ENCODE assay signal across 9 mouse cellular contexts in genomic region chr14:120297137-120297749, GRCm38 (mm10). TPM values are rescaled to one million over a fixed set of nuclear protein-coding genes. Genes with fewer than 3 reads are reported as not detected.
A peak's percentile ranks its signal among the peaks of the same experiment; 100 is the strongest.
DNase-seq lines count a peak whose midpoint lies in the region; ATAC-seq lines count a peak whose summit lies in the region.
"Had no signal": no experiment of that assay in that cellular context is flagged by ENCODE, and none has a peak within 500 bp of the region (broad histone marks: within the 10 kb centered on the region; RNA-seq: fewer than 3 reads in every experiment).

No protein-coding gene starts in this region.

- no peak for ATAC-seq in hindbrain, embryonic 13.5 days (ENCODE audit: low FRiP score)
- ATAC-seq in hindbrain, embryonic 14.5 days (ENCODE audit: low FRiP score): no peak
- ATAC-seq in heart, embryonic 15.5 days (replicated peaks; ENCODE audit: insufficient number of reproducible peaks, insufficient read depth, low FRiP score, low read depth): peak; percentile 47
- no peak for ATAC-seq in limb, embryonic 15.5 days (ENCODE audit: insufficient number of reproducible peaks, low FRiP score, low TSS enrichment, low read depth)

- no peak overlapping the region for H3K4me2 ChIP-seq in hindbrain, embryonic 13.5 days
- H3K4me2 ChIP-seq in hindbrain, embryonic 14.5 days (replicated peaks): no peak overlapping the region
- peak overlapping the region; percentile 51 for H3K4me2 ChIP-seq in heart, embryonic 15.5 days
- H3K4me2 ChIP-seq in limb, embryonic 15.5 days: peak overlapping the region; percentile 35

- H3K27me3 ChIP-seq in hindbrain, embryonic 13.5 days: no peaks in the 10 kb centered on the region
- H3K27me3 ChIP-seq in hindbrain, embryonic 14.5 days (ENCODE audit: control insufficient read depth, insufficient read depth, low read length): no peaks in the 10 kb centered on the region
- no peaks in the 10 kb centered on the region for H3K27me3 ChIP-seq in heart, embryonic 15.5 days
- H3K27me3 ChIP-seq in limb, embryonic 15.5 days: no peaks in the 10 kb centered on the region

- H3K9me3 ChIP-seq in hindbrain, embryonic 13.5 days: no peaks in the 10 kb centered on the region
- H3K9me3 ChIP-seq in hindbrain, embryonic 14.5 days (ENCODE audit: control insufficient read depth, low read length): no peaks in the 10 kb centered on the region
- H3K9me3 ChIP-seq in heart, embryonic 15.5 days (replicated peaks): no peaks in the 10 kb centered on the region
- no peaks in the 10 kb centered on the region for H3K9me3 ChIP-seq in limb, embryonic 15.5 days

- peak overlapping the region; percentile 44; the same call in 1 of the 2 replicates for H3K27ac ChIP-seq in hindbrain, embryonic 13.5 days
- H3K27ac ChIP-seq in hindbrain, embryonic 14.5 days: no peak overlapping the region; the same call in 1 of the 2 replicates
- peak overlapping the region; percentile 89 for H3K27ac ChIP-seq in heart, embryonic 15.5 days
- H3K27ac ChIP-seq in limb, embryonic 15.5 days: peak overlapping the region; percentile 83
- H3K27ac ChIP-seq: macrophage had no signal

- WGBS in hindbrain, embryonic 13.5 days: 61% methylated on average over 16 of the region's 16 CpGs
- 59% methylated on average over 16 of the region's 16 CpGs for WGBS in hindbrain, embryonic 14.5 days
- WGBS in heart, embryonic 15.5 days: 16% methylated on average over 16 of the region's 16 CpGs
- 8% methylated on average over 16 of the region's 16 CpGs for WGBS in limb, embryonic 15.5 days

- peaks cover 36% of the 10 kb centered on the region for H3K4me1 ChIP-seq in hindbrain, embryonic 13.5 days (replicated peaks)
- peaks cover 23% of the 10 kb centered on the region for H3K4me1 ChIP-seq in hindbrain, embryonic 14.5 days (replicated peaks; ENCODE audit: control insufficient read depth, insufficient read depth, low read length)
- peaks cover 85% of the 10 kb centered on the region for H3K4me1 ChIP-seq in heart, embryonic 15.5 days (replicated peaks)
- H3K4me1 ChIP-seq in limb, embryonic 15.5 days: peaks cover 71% of the 10 kb centered on the region

- H3K4me3 ChIP-seq in hindbrain, embryonic 13.5 days: no peak overlapping the region
- no peak overlapping the region for H3K4me3 ChIP-seq in hindbrain, embryonic 14.5 days (replicated peaks; ENCODE audit: low read length)
- peak overlapping the region; percentile 11 for H3K4me3 ChIP-seq in heart, embryonic 15.5 days
- no peak overlapping the region for H3K4me3 ChIP-seq in limb, embryonic 15.5 days

- no peak overlapping the region for H3K9ac ChIP-seq in hindbrain, embryonic 13.5 days
- H3K9ac ChIP-seq in hindbrain, embryonic 14.5 days: no peak overlapping the region
- peak overlapping the region; percentile 28; the same call in 1 of the 2 replicates for H3K9ac ChIP-seq in heart, embryonic 15.5 days
- H3K9ac ChIP-seq in limb, embryonic 15.5 days: no peak overlapping the region

- DNase-seq in hindbrain, embryonic 14.5 days (ENCODE audit: low spot score): no peak
- peak; percentile 60 for DNase-seq in NIH3T3 (ENCODE audit: low read depth)
- no peak for DNase-seq in cerebellum, postnatal 10 days
- no peak for DNase-seq in ovary, postnatal 10 days (ENCODE audit: low spot score)
- no peak for DNase-seq in adrenal gland, adult 2 months

- no peaks in the 10 kb centered on the region for H3K36me3 ChIP-seq in hindbrain, embryonic 13.5 days
- no peaks in the 10 kb centered on the region for H3K36me3 ChIP-seq in hindbrain, embryonic 14.5 days (replicated peaks; ENCODE audit: control insufficient read depth, insufficient read depth)
- H3K36me3 ChIP-seq in heart, embryonic 15.5 days: no peaks in the 10 kb centered on the region
- no peaks in the 10 kb centered on the region for H3K36me3 ChIP-seq in limb, embryonic 15.5 days

RNA-seq across cellular contexts. Expression of gene Mbnl2, which starts 21.8 kb away (rescaled TPM):
- polyA plus RNA-seq in hindbrain, embryonic 13.5 days (2015; fragmentation: Nextera tagmentation; extraction: Ambion mirVana): 23.9 and 24.7 TPM in 2 replicates
- polyA plus RNA-seq in hindbrain, embryonic 14.5 days (2014; fragmentation: Nextera tagmentation; extraction: Ambion mirVana): 24.4 and 29.7 TPM in 2 replicates
- 122 and 123 TPM in 2 replicates for polyA plus RNA-seq in heart, embryonic 15.5 days (2015; fragmentation: Nextera tagmentation; extraction: Ambion mirVana)
- polyA plus RNA-seq in limb, embryonic 15.5 days (2015; fragmentation: Nextera tagmentation; extraction: Ambion mirVana): 163 and 180 TPM in 2 replicates
- 100 to 1,000 TPM; 219 to 232 TPM for total RNA-seq in adrenal gland, adult 2 months (2021)
- 68.6 and 109 TPM in 2 replicates for polyA plus RNA-seq in adrenal gland, adult 2 months (2012; rRNA removed)

Comparison
In these comparisons a context has a peak if more than half of its experiments do, and no peak if none do; other contexts are left out.
1. H3K4me2 ChIP-seq: peak in heart, embryonic 15.5 days (single experiment) and limb, embryonic 15.5 days (single experiment); none in hindbrain, embryonic 13.5 days (single experiment) and hindbrain, embryonic 14.5 days (single experiment).